Mouse (Mus musculus): ENCODE results near the gene Tctex1d4.

GRCm38 (mm10) chr4:117133817-117134600 is 7.4 kb downstream of the Tctex1d4 start, which contains the start of gene Plk3:
- TF ChIP-seq POLR2A (IDR thresholded peaks at IDR 0.05; ENCODE audit: borderline replicate concordance, control insufficient read depth, low read depth, low read length) (peak; percentile 59; the same call in 1 of the 2 replicates), CTCF (IDR thresholded peaks at IDR 0.05; ENCODE audit: control insufficient read depth, insufficient read depth, low read length) (peak; percentile 34; the same call in 1 of the 2 replicates)

Measured in bone marrow, adult 2 months (tissue).